Mouse (Mus musculus): Measurements from ENCODE around the gene Rps15.

- TF ChIP-seq CTCF (IDR thresholded peaks at IDR 0.05; ENCODE audit: insufficient read depth, low read depth, low read length): no peak
- no peak for TF ChIP-seq POLR2A (IDR thresholded peaks at IDR 0.05; ENCODE audit: insufficient read depth, low read depth, low read length)
Observed at GRCm38 (mm10) chr10:80325045-80325444, 32.8 kb downstream of the Rps15 start.
